Mouse (Mus musculus) CH12.LX (cell line): ENCODE results near the gene Ppara. TPM values are rescaled to one million over a fixed set of nuclear protein-coding genes. Genes with fewer than 3 reads are reported as not detected.

ENCODE experiments used
- DNase-seq: peaks from one replicate; pipeline ENCODE4 v3.0.0-alpha.2; 2013; ENCODE audit errors: extremely low read depth
- H3K27ac ChIP-seq: 2 replicates; pipeline ENCODE4 v1.5.1; 2012; ENCODE audit warnings: low read depth, mild to moderate bottlenecking, control low read depth, moderate library complexity; ENCODE audit not compliant: insufficient read depth
- H3K27me3 ChIP-seq: replicated peaks from 2 replicates; pipeline ENCODE3; 2012; ENCODE audit warnings: inconsistent platforms
- H3K36me3 ChIP-seq, 2 experiments: replicated peaks in 1 of 2; 2 replicates each; pipeline versions ENCODE3 to v1.6.1; 2012; ENCODE audit warnings: inconsistent platforms in 1 of 2, low read length in 1 of 2, mild to moderate bottlenecking in 1 of 2, mixed read lengths in 1 of 2, moderate library complexity in 1 of 2; ENCODE audit not compliant: control insufficient read depth in 1 of 2, insufficient read depth in 1 of 2
- H3K4me1 ChIP-seq, 2 experiments: 2 replicates each; pipeline ENCODE4 v1.6.1; 2012; ENCODE audit warnings: inconsistent platforms in 1 of 2, moderate library complexity in 1 of 2; ENCODE audit not compliant: insufficient read depth in 2 of 2, control insufficient read depth in 1 of 2
- H3K4me2 ChIP-seq: 2 replicates; pipeline ENCODE4 v1.6.1; 2012; ENCODE audit warnings: low read depth, mild to moderate bottlenecking, control low read depth; ENCODE audit not compliant: poor library complexity, insufficient read depth, severe bottlenecking
- H3K4me3 ChIP-seq, 3 experiments: fragments of 150-350 bp in 1 of 3; sonication (generic) in 1 of 3; replicated peaks in 1 of 3; 2 replicates each; pipeline versions ENCODE3 to v1.5.1; 2011 to 2012; ENCODE audit warnings: low read depth in 2 of 3, low read length in 2 of 3, mild to moderate bottlenecking in 2 of 3, moderate library complexity in 2 of 3, control low read depth in 1 of 3, improper control_type of control experiment in 1 of 3, inconsistent platforms in 1 of 3, mixed read lengths in 1 of 3; ENCODE audit not compliant: poor library complexity in 1 of 3
- H3K79me2 ChIP-seq: replicated peaks from 2 replicates; pipeline ENCODE4 v1.6.1; 2012; ENCODE audit warnings: mild to moderate bottlenecking, moderate library complexity; ENCODE audit not compliant: control insufficient read depth, poor library complexity, insufficient read depth, severe bottlenecking; ENCODE audit errors: extremely low read depth
- H3K9ac ChIP-seq: 2 replicates; pipeline ENCODE4 v1.6.1; 2012; ENCODE audit warnings: low read depth, mild to moderate bottlenecking, control low read depth, moderate library complexity; ENCODE audit not compliant: insufficient read depth
- H3K9me3 ChIP-seq: replicated peaks from 2 replicates; pipeline ENCODE3; 2012; ENCODE audit warnings: low read length, inconsistent platforms, mixed read lengths
- CHD2 ChIP-seq: IDR thresholded peaks from 2 replicates; pipeline ENCODE4 v1.6.1; 2011; ENCODE audit warnings: low read length, improper control_type of control experiment
- CTCF ChIP-seq, 2 experiments: IDR thresholded peaks in 1 of 2; conservative IDR thresholded peaks in 1 of 2; 2 replicates each; pipeline ENCODE4 v1.5.1; 2011 to 2012; ENCODE audit warnings: low read depth in 2 of 2, low read length in 2 of 2, improper control_type of control experiment in 1 of 2, inconsistent platforms in 1 of 2, mild to moderate bottlenecking in 1 of 2, moderate library complexity in 1 of 2
- E2F4 ChIP-seq: IDR thresholded peaks from 2 replicates; pipeline ENCODE4 v1.6.1; 2011; ENCODE audit warnings: low read depth, low read length, improper control_type of control experiment; ENCODE audit not compliant: insufficient replicate concordance
- ETS1 ChIP-seq: conservative IDR thresholded peaks from 2 replicates; pipeline ENCODE4 v1.6.1; 2012; ENCODE audit warnings: low read depth, mild to moderate bottlenecking, inconsistent platforms, low read length, improper control_type of control experiment, moderate library complexity
- GABPA ChIP-seq: IDR thresholded peaks from 2 replicates; pipeline ENCODE4 v1.6.1; 2012; ENCODE audit warnings: low read depth, low read length, improper control_type of control experiment, inconsistent platforms; ENCODE audit not compliant: insufficient replicate concordance
- HCFC1 ChIP-seq: IDR thresholded peaks from 2 replicates; pipeline ENCODE4 v1.6.1; 2012; ENCODE audit warnings: low read depth, mild to moderate bottlenecking, inconsistent platforms, low read length, improper control_type of control experiment
- JUN ChIP-seq: IDR thresholded peaks from 2 replicates; pipeline ENCODE4 v1.6.1; 2011; ENCODE audit warnings: low read depth, mild to moderate bottlenecking, low read length, improper control_type of control experiment, moderate library complexity; ENCODE audit not compliant: insufficient read depth
- JUND ChIP-seq: conservative IDR thresholded peaks from 2 replicates; pipeline ENCODE4 v1.6.1; 2011; ENCODE audit warnings: low read depth, low read length, improper control_type of control experiment
- MYC ChIP-seq: IDR thresholded peaks from 2 replicates; pipeline ENCODE4 v1.6.1; 2011; ENCODE audit warnings: low read depth, mild to moderate bottlenecking, improper control_type of control experiment, low read length
- POLR2AphosphoS2 ChIP-seq: IDR thresholded peaks from 2 replicates; pipeline ENCODE4 v1.6.1; 2011; ENCODE audit warnings: low read depth, low read length, improper control_type of control experiment
- RAD21 ChIP-seq: IDR thresholded peaks from 2 replicates; pipeline ENCODE4 v1.6.1; 2011; ENCODE audit warnings: low read depth, mild to moderate bottlenecking, low read length, improper control_type of control experiment, moderate library complexity
- SMC3 ChIP-seq: IDR thresholded peaks from 2 replicates; pipeline ENCODE4 v1.6.1; 2011; ENCODE audit warnings: low read depth, low read length, improper control_type of control experiment
- TCF12 ChIP-seq: IDR thresholded peaks from 2 replicates; pipeline ENCODE4 v1.6.1; 2014; ENCODE audit warnings: low read depth, mild to moderate bottlenecking, inconsistent platforms, low read length, improper control_type of control experiment
- UBTF ChIP-seq: IDR thresholded peaks from 2 replicates; pipeline ENCODE4 v1.6.1; 2012; ENCODE audit warnings: low read depth, mild to moderate bottlenecking, inconsistent platforms, low read length, improper control_type of control experiment, moderate library complexity
- USF2 ChIP-seq: conservative IDR thresholded peaks from 2 replicates; pipeline ENCODE4 v1.6.1; 2011; ENCODE audit warnings: low read depth, low read length, improper control_type of control experiment
- ZC3H11A ChIP-seq: IDR thresholded peaks from 2 replicates; pipeline ENCODE4 v1.6.1; 2012; ENCODE audit warnings: low read depth, mild to moderate bottlenecking, inconsistent platforms, low read length, improper control_type of control experiment
- ZNF384 ChIP-seq: IDR thresholded peaks from 2 replicates; pipeline ENCODE4 v1.6.1; 2012; ENCODE audit warnings: low read depth, low read length, improper control_type of control experiment, inconsistent platforms
- dilution Hi-C: fragments of 300-500 bp; cut with MboI; formaldehyde crosslinking; loops from 2 replicates; pipeline ENCODE4 v1.14.3; 2020; ENCODE audit warnings: low sequenced_read_pairs; ENCODE audit not compliant: extremely low pct_unique_long_range_greater_than_20kb, extremely low pct_ligation_motif_present
- in situ Hi-C: fragments of 300-500 bp; cut with MboI; formaldehyde crosslinking; loops from 3 replicates; pipeline ENCODE4 v1.14.3; 2019; ENCODE audit warnings: low sequenced_read_pairs, low pct_ligation_motif_present, low pct_unique_long_range_greater_than_20kb, mixed read lengths
- polyA plus RNA-seq: library from polyadenylated mRNA; unstranded; fragments of >175 nt; gene quantifications from 2 replicates; pipeline ENCODE4 v1.2.1, GENCODE M21; 2012; ENCODE audit warnings: low read depth; ENCODE audit not compliant: insufficient read length
- total RNA-seq, 2 experiments: library from RNA; depleted of rRNA; stranded (reverse); fragments of 300-350 nt in 1 of 2; fragments of >200 nt in 1 of 2; gene quantifications; 2 replicates each; pipeline ENCODE4 v1.2.3; 2012 to 2014

Ppara gene
- total and polyA plus RNA-seq, 3 experiments, result not detected

DNA sequence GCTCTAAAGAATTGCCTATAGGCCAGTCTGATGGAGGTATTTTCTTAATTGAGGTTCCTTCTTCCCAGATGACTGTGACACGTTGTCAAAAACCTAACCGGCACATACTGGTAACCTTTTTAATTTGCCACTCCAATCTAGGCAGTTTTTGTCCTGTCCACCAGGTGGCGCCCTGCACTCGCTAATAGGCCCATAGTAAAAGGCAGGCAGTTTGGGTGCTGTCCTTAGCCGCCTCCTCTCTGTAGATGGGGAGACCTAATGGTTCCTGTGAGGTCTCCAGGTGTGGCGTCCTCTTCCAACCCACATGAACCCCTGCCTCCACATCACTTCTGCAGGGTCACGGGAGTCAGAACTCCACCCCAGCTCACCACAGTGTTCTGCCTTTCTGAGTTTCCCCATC, 18.7 kb upstream of the Ppara start:
- in situ Hi-C loops (loop anchor here (5.0 to 25.0 kb wide), 2 partner anchors 146 to 229 kb away; no protein-coding TSS in a partner anchor), dilution Hi-C loops (no loop called here)
- TF ChIP-seq RAD21 (peak; percentile 98), CTCF (conservative IDR thresholded peaks at IDR 0.05 in 1 of 2, IDR thresholded peaks at IDR 0.05 in 1 of 2; ENCODE audit: low read depth in 2 of 2, low read length in 2 of 2) (peak; percentile 87 to 98), MYC (no peak), POLR2AphosphoS2 (no peak), SMC3 (peak; percentile 93), E2F4 (no peak), ZC3H11A (peak; percentile 72), USF2 (no peak)
- peaks cover 49% of the 10 kb centered on the region for H3K27me3 ChIP-seq
- DNase-seq, result peak; percentile 77
- no peak overlapping the region for H3K4me3 ChIP-seq
- no peaks in the 10 kb centered on the region for H3K36me3 ChIP-seq
- no peaks in the 10 kb centered on the region for H3K79me2 ChIP-seq
- H3K9me3 ChIP-seq, result no peaks in the 10 kb centered on the region
- peaks cover 7 to 12% of the 10 kb centered on the region in 2 experiments; a peak in 2 of 4 replicates for H3K4me1 ChIP-seq
- no peak overlapping the region for H3K9ac ChIP-seq
- H3K4me2 ChIP-seq, result no peak overlapping the region
- H3K27ac ChIP-seq, result no peak overlapping the region

DNA sequence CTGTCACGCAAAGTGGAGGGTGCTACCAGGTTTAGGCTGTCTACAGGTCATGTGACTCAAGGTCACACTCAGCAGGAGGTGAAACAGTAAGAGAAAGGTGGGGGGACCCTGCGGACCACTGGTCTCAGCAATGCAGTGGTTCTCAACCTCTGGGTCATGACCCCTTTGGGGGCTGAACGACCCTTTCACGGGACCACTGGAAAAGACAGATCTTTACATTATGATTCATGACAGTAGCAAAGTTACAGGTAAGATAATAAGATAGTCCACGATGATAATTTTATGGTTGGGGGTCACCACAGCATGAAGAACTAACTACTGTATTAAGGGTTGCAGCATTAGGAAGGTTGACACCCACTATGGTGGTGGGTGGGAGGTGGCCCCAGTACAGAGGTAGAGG, 18.2 kb upstream of the Ppara start:
- H3K4me2 ChIP-seq, result no peak overlapping the region
- TF ChIP-seq ETS1 (no peak), CHD2 (no peak), GABPA (no peak), HCFC1 (no peak), USF2 (no peak; the same call in 1 of the 2 replicates), JUND (no peak)
- peaks cover 7 to 12% of the 10 kb centered on the region in 2 experiments; a peak in 2 of 4 replicates for H3K4me1 ChIP-seq
- in situ Hi-C loops (loop anchor here (5.0 to 25.0 kb wide), 2 partner anchors 146 to 229 kb away; no protein-coding TSS in a partner anchor), dilution Hi-C loops (no loop called here)
- H3K79me2 ChIP-seq, result no peaks in the 10 kb centered on the region
- H3K9ac ChIP-seq, result no peak overlapping the region
- DNase-seq, result no peak
- no peaks in the 10 kb centered on the region for H3K9me3 ChIP-seq
- peaks cover 49% of the 10 kb centered on the region for H3K27me3 ChIP-seq
- no peak overlapping the region for H3K27ac ChIP-seq
- H3K4me3 ChIP-seq, result no peak overlapping the region
- no peaks in the 10 kb centered on the region for H3K36me3 ChIP-seq

DNA sequence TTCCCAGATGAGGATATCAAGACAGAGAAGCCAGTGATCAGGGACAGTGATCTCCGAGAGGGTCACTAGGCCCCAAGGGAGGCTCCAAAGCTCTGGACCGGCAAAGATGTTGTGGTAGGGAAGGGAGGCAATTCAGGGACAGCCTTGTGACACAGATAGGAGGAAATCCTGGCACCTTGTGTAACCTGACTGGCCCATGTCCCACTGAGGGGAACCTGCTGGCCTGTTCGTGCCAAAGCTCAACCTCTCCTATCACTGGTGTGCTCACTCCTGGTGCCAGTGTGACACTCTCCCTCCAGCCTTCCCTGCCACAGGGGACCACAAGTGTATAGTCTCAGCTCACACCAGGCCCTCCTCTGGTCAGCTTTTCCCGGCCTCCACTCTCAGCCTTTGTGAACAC, 17.8 kb upstream of the Ppara start:
- H3K4me2 ChIP-seq, result no peak overlapping the region
- H3K79me2 ChIP-seq, result no peaks in the 10 kb centered on the region
- dilution Hi-C loops (no loop called here), in situ Hi-C loops (loop anchor here (5.0 to 25.0 kb wide), 2 partner anchors 145 to 230 kb away; no protein-coding TSS in a partner anchor)
- no peak for DNase-seq
- TF ChIP-seq CHD2, result no peak
- TF ChIP-seq HCFC1, result no peak
- TF ChIP-seq USF2, result no peak
- no peak for TF ChIP-seq TCF12
- no peak for TF ChIP-seq UBTF
- no peak for TF ChIP-seq ZNF384
- TF ChIP-seq ETS1, result no peak
- no peak for TF ChIP-seq JUN
- TF ChIP-seq ZC3H11A, result no peak
- H3K36me3 ChIP-seq, result no peaks in the 10 kb centered on the region
- no peak overlapping the region for H3K9ac ChIP-seq
- H3K9me3 ChIP-seq, result no peaks in the 10 kb centered on the region
- no peak overlapping the region for H3K4me3 ChIP-seq
- H3K4me1 ChIP-seq, result peaks cover 7 to 12% of the 10 kb centered on the region in 2 experiments; a peak in 2 of 4 replicates
- H3K27me3 ChIP-seq, result peaks cover 51% of the 10 kb centered on the region
- H3K27ac ChIP-seq, result no peak overlapping the region
